ENCODE assay signal across 20 mouse cellular contexts in the genomic region with DNA sequence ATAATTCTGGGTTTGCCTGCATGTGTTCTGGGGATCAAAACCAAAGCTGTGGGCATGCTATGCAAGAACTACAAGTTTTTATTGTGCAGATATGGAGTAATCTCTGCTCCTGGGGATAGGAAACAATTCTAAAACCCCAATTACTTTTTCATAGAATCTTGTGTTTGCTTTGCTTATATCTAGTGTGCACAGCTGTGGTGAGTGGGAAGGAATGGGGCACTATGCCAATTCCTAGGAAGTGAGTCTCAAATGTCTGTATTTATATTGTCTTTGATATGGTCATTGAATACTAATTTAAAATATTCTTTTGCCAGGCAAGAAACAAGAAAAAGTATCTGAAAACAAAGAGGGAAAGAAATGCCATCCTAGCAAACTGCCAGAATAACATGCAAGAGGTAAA. TPM values are rescaled to one million over a fixed set of nuclear protein-coding genes. Genes with fewer than 3 reads are reported as not detected.
DNase-seq lines count a peak whose midpoint lies in the region; ATAC-seq and TF ChIP-seq lines count a peak whose summit lies in the region.
"Had no signal": no experiment of that assay in that cellular context is flagged by ENCODE, and none has a peak within 500 bp of the region (broad histone marks: within the 10 kb centered on the region; RNA-seq: fewer than 3 reads in every experiment).

No protein-coding gene starts in this region.

- no peak for TF ChIP-seq EP300 in heart, postnatal 0 days (IDR thresholded peaks at IDR 0.05; ENCODE audit: low read depth)
- TF ChIP-seq EP300 in heart, adult 2 months (IDR thresholded peaks at IDR 0.05; ENCODE audit: insufficient read depth, low read depth, low read length): no peak
- TF ChIP-seq EP300 in stomach, postnatal 0 days (optimal IDR thresholded peaks at IDR 0.05): no peak

- no peak overlapping the region for H3K9ac ChIP-seq in heart, postnatal 0 days (replicated peaks; ENCODE audit: low read depth, low read length)
- no peak overlapping the region for H3K9ac ChIP-seq in heart, adult 2 months (ENCODE audit: low read depth, low read length)
- no peak overlapping the region for H3K9ac ChIP-seq in stomach, postnatal 0 days (ENCODE audit: low read length)
- no peak overlapping the region for H3K9ac ChIP-seq in liver, embryonic 11.5 days (ENCODE audit: low read depth, low read length)
- H3K9ac ChIP-seq: limb, embryonic 12.5 days; liver, embryonic 14.5 days; neural tube, embryonic 12.5 days had no signal

- H3K36me3 ChIP-seq in heart, postnatal 0 days (replicated peaks; ENCODE audit: control insufficient read depth, insufficient read depth, low read length): no peaks in the 10 kb centered on the region
- no peaks in the 10 kb centered on the region for H3K36me3 ChIP-seq in heart, adult 2 months (ENCODE audit: control insufficient read depth, insufficient read depth, low read length)
- H3K36me3 ChIP-seq in stomach, postnatal 0 days (ENCODE audit: control insufficient read depth, insufficient read depth, low read length): no peaks in the 10 kb centered on the region
- H3K36me3 ChIP-seq in liver, embryonic 11.5 days (ENCODE audit: control insufficient read depth, insufficient read depth, low read length): no peaks in the 10 kb centered on the region
- H3K36me3 ChIP-seq: limb, embryonic 12.5 days; neural tube, embryonic 12.5 days had no signal

- ATAC-seq in heart, postnatal 0 days (ENCODE audit: insufficient read depth, low read depth): no peak
- no peak for ATAC-seq in stomach, postnatal 0 days (ENCODE audit: low FRiP score, low TSS enrichment)
- ATAC-seq in liver, embryonic 11.5 days (replicated peaks; ENCODE audit: low FRiP score): no peak
- ATAC-seq: forebrain, embryonic 16.5 days; hindbrain, embryonic 16.5 days; intestine, postnatal 0 days had no signal

- TF ChIP-seq POLR2A in heart, adult 2 months (IDR thresholded peaks at IDR 0.05; ENCODE audit: insufficient read depth, low read depth, low read length): no peak

- TF ChIP-seq CTCF in heart, postnatal 0 days (IDR thresholded peaks at IDR 0.05; ENCODE audit: low read depth): no peak
- TF ChIP-seq CTCF in heart, adult 2 months (IDR thresholded peaks at IDR 0.05): no peak
- TF ChIP-seq CTCF in stomach, postnatal 0 days (IDR thresholded peaks at IDR 0.05; ENCODE audit: low read depth): no peak

- 0 out of 2 replicates have a peak, but pooled peaks cover 6% of the 10 kb centered on the region for H3K9me3 ChIP-seq in heart, postnatal 0 days (replicated peaks; ENCODE audit: control insufficient read depth, low read length)
- no peaks in the 10 kb centered on the region for H3K9me3 ChIP-seq in stomach, postnatal 0 days (ENCODE audit: control insufficient read depth, low read length)
- no peaks in the 10 kb centered on the region for H3K9me3 ChIP-seq in liver, embryonic 11.5 days (ENCODE audit: control insufficient read depth, low read length)
- H3K9me3 ChIP-seq: limb, embryonic 12.5 days; neural tube, embryonic 12.5 days had no signal

- no peak overlapping the region for H3K4me3 ChIP-seq in heart, postnatal 0 days (ENCODE audit: low read depth, low read length)
- no peak overlapping the region for H3K4me3 ChIP-seq in heart, adult 2 months
- H3K4me3 ChIP-seq in stomach, postnatal 0 days (ENCODE audit: low read depth, low read length): no peak overlapping the region
- no peak overlapping the region for H3K4me3 ChIP-seq in liver, embryonic 11.5 days (ENCODE audit: low read depth, low read length)
- H3K4me3 ChIP-seq: limb, embryonic 12.5 days; neural tube, embryonic 12.5 days had no signal

- H3K27me3 ChIP-seq in heart, postnatal 0 days (ENCODE audit: control insufficient read depth, insufficient read depth, low read length): no peaks in the 10 kb centered on the region
- no peaks in the 10 kb centered on the region for H3K27me3 ChIP-seq in heart, adult 2 months (ENCODE audit: control insufficient read depth, insufficient read depth, low read length)
- no peaks in the 10 kb centered on the region for H3K27me3 ChIP-seq in stomach, postnatal 0 days (ENCODE audit: control insufficient read depth, insufficient read depth, low read length)
- H3K27me3 ChIP-seq in liver, embryonic 11.5 days (replicated peaks; ENCODE audit: control insufficient read depth, insufficient read depth, low read length): no peaks in the 10 kb centered on the region
- H3K27me3 ChIP-seq: limb, embryonic 12.5 days; neural tube, embryonic 12.5 days had no signal

- peak; percentile 24 for DNase-seq in heart, postnatal 0 days (ENCODE audit: low spot score)
- no peak for DNase-seq in heart, adult 2 months
- DNase-seq in right cerebral cortex, adult 18-20 months: peak; percentile 14
- no peak for DNase-seq in right cerebral cortex, postnatal 4 days
- DNase-seq in layer of hippocampus, adult 9-11 months: peak; percentile 21
- peak; percentile 18 for DNase-seq in stomach, postnatal 0 days (ENCODE audit: low spot score)
- no peak for DNase-seq in spleen, postnatal 36 days (ENCODE audit: low spot score in 2 of 2)
- no peak for DNase-seq in liver, embryonic 11.5 days (ENCODE audit: low spot score)
- DNase-seq: cerebellum, adult 11 months; cerebellum, postnatal 25 days; heart, postnatal 14 days; kidney, postnatal 14 days; lung, postnatal 14 days; thymus, postnatal 14 days had no signal

- no peaks in the 10 kb centered on the region for H3K4me1 ChIP-seq in heart, postnatal 0 days (ENCODE audit: control insufficient read depth, insufficient read depth)
- no peaks in the 10 kb centered on the region for H3K4me1 ChIP-seq in heart, adult 2 months (ENCODE audit: control insufficient read depth, insufficient read depth, low read length)
- H3K4me1 ChIP-seq in stomach, postnatal 0 days (replicated peaks; ENCODE audit: control insufficient read depth, insufficient read depth): no peaks in the 10 kb centered on the region
- H3K4me1 ChIP-seq in liver, embryonic 11.5 days (replicated peaks; ENCODE audit: control insufficient read depth, insufficient read depth, low read length): no peaks in the 10 kb centered on the region
- H3K4me1 ChIP-seq: limb, embryonic 12.5 days; neural tube, embryonic 12.5 days had no signal

- no peak overlapping the region for H3K4me2 ChIP-seq in heart, postnatal 0 days (ENCODE audit: low read depth, low read length)
- no peak overlapping the region for H3K4me2 ChIP-seq in stomach, postnatal 0 days (replicated peaks; ENCODE audit: low read depth)
- H3K4me2 ChIP-seq in liver, embryonic 11.5 days: no peak overlapping the region
- H3K4me2 ChIP-seq: limb, embryonic 12.5 days; neural tube, embryonic 12.5 days had no signal

- no peaks in the 10 kb centered on the region for H3K79me2 ChIP-seq in heart, adult 2 months (replicated peaks; ENCODE audit: control insufficient read depth, insufficient read depth, low read length)

- intact Hi-C loops in heart, adult 2 months (cut with DNase I): no loop called here

- no peak overlapping the region for H3K27ac ChIP-seq in heart, postnatal 0 days (ENCODE audit: low read depth)
- H3K27ac ChIP-seq in heart, adult 2 months: no peak overlapping the region
- no peak overlapping the region for H3K27ac ChIP-seq in stomach, postnatal 0 days (replicated peaks)
- H3K27ac ChIP-seq in liver, embryonic 11.5 days (ENCODE audit: low read depth, low read length): no peak overlapping the region
- H3K27ac ChIP-seq: limb, embryonic 12.5 days; liver, embryonic 14.5 days; neural tube, embryonic 12.5 days had no signal

RNA-seq across cellular contexts. Expression of gene Tmem140, which starts 38.5 kb away (rescaled TPM):
- 7.7 and 10.6 TPM in 2 replicates for total RNA-seq in heart, postnatal 0 days (2014; rRNA removed; ENCODE audit: low replicate concordance)
- 5.3 and 6.1 TPM in 2 replicates for polyA plus RNA-seq in heart, postnatal 0 days (2015; fragmentation: Nextera tagmentation; extraction: Ambion mirVana)
- 10 to 100 TPM; 22.9 TPM for total RNA-seq in heart, adult 2 months (2021)
- 18.2 and 23.5 TPM in 2 replicates for polyA plus RNA-seq in heart, adult 2 months (2012; rRNA removed)
- 7.8 and 8.3 TPM in 2 replicates for polyA plus RNA-seq in stomach, postnatal 0 days (2015; fragmentation: Nextera tagmentation; extraction: Ambion mirVana)
- polyA plus RNA-seq in liver, embryonic 11.5 days (2014; fragmentation: Nextera tagmentation; extraction: Ambion mirVana): 2.7 and 3.2 TPM in 2 replicates

RNA-seq across cellular contexts. Expression of gene Agbl3, which starts 44.2 kb away (rescaled TPM):
- 3.6 and 17.1 TPM in 2 replicates for total RNA-seq in heart, postnatal 0 days (2014; rRNA removed; ENCODE audit: low replicate concordance)
- polyA plus RNA-seq in heart, postnatal 0 days (2015; fragmentation: Nextera tagmentation; extraction: Ambion mirVana): 7.9 and 8.0 TPM in 2 replicates
- total RNA-seq in heart, adult 2 months (2021): 1 to 10 TPM; 2.5 to 3.7 TPM
- polyA plus RNA-seq in heart, adult 2 months (2012; rRNA removed): 2.6 and 3.4 TPM in 2 replicates
- 6.0 and 6.5 TPM in 2 replicates for polyA plus RNA-seq in stomach, postnatal 0 days (2015; fragmentation: Nextera tagmentation; extraction: Ambion mirVana)
- polyA plus RNA-seq in liver, embryonic 11.5 days (2014; fragmentation: Nextera tagmentation; extraction: Ambion mirVana): 4.4 and 4.5 TPM in 2 replicates

RNA-seq across cellular contexts. Expression of gene Cyren, which starts 53.5 kb away (rescaled TPM):
- total RNA-seq in heart, postnatal 0 days (2014; rRNA removed; ENCODE audit: low replicate concordance): 1.7 and 6.3 TPM in 2 replicates
- polyA plus RNA-seq in heart, postnatal 0 days (2015; fragmentation: Nextera tagmentation; extraction: Ambion mirVana): 6.1 and 6.3 TPM in 2 replicates
- total RNA-seq in heart, adult 2 months (2021): 1 to 10 TPM; 3.5 to 5.5 TPM
- 5.8 and 6.2 TPM in 2 replicates for polyA plus RNA-seq in heart, adult 2 months (2012; rRNA removed)
- 5.8 and 5.9 TPM in 2 replicates for polyA plus RNA-seq in stomach, postnatal 0 days (2015; fragmentation: Nextera tagmentation; extraction: Ambion mirVana)
- 20.1 and 20.5 TPM in 2 replicates for polyA plus RNA-seq in liver, embryonic 11.5 days (2014; fragmentation: Nextera tagmentation; extraction: Ambion mirVana)

Comparison
In these comparisons a context has a peak if more than half of its experiments do, and no peak if none do; other contexts are left out.
1. DNase-seq: peak in heart, postnatal 0 days (single experiment), right cerebral cortex, adult 18-20 months (single experiment), layer of hippocampus, adult 9-11 months (single experiment) and stomach, postnatal 0 days (single experiment); none in heart, adult 2 months (0 of 2), right cerebral cortex, postnatal 4 days (single experiment), spleen, postnatal 36 days (0 of 2) and liver, embryonic 11.5 days (single experiment).